Mouse (Mus musculus) left cerebral cortex, postnatal 10 days (tissue): ENCODE measurements around the gene Elmod2. TPM values are rescaled to one million over a fixed set of nuclear protein-coding genes. Genes with fewer than 3 reads are reported as not detected.

Experiments
- DNase-seq, 2 experiments: peaks; one replicate each; pipeline ENCODE4 v3.0.0; 2021 to 2022; ENCODE audit warnings: low spot score in 2 of 2, mixed read lengths in 1 of 2; ENCODE audit errors: extremely low spot score in 1 of 2
- intact Hi-C: fragments of 180-260 bp; cut with DNase I; formaldehyde crosslinking; loops from one replicate; pipeline ENCODE4 v1.15.1; 2025
- total RNA-seq, 2 experiments: library from RNA; stranded (reverse); gene quantifications; 2 replicates each; pipeline ENCODE4 v1.2.3; 2021

Gene Elmod2
- total RNA-seq, 2 experiments from 2014 or later = 11.2 to 13.9 TPM

DNA sequence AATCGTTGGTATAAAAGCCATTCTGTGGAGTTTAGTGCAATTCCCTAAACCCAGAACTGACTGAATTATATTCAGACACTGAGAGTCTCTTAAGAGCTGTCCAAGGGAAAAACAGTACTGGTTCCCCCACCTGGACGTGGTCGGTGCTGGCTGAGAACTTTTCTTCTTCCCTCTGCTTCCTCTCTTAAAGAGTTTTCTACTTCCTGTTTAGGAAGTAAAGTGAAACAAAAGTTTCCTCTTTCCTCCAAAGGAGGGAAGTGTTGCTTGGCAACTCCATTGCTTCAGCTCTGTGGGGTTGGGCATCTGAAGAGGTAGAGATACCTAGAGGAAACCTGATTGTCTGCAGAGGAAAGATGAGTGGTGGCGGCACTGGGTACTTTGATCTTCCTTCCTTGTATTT is 34.9 kb downstream of the Elmod2 start:
- intact Hi-C loops = no loop called here
- no peak for DNase-seq

- intact Hi-C loops = no loop called here
- DNase-seq = no peak
These were observed 42.1 kb downstream of the Elmod2 start, which contains the start of gene Ucp1 for GRCm38 (mm10) chr8:83290176-83290575. Ucp1 (plus strand) TSS chr8:83290352.

DNA sequence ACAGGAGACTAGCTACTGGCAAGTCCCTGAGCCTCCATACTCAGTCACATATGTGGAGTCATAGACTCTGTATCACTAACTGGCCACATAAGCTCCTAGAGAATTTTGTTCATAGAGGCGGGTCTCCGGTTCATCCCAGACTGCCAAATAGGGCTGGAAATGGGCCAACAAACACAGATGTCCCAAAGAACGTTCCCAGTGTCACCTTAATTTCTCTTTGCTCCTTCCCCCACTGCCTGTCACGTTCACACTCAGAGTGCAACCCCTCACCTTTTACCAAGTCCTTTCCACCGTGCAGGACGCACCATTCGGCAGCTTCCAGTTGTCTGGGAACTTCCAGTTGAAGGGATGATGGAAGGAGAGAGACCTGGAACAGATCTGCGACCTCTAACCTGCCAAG is 46.9 kb downstream of the Elmod2 start:
- intact Hi-C loops = no loop called here
- no peak for DNase-seq

DNA sequence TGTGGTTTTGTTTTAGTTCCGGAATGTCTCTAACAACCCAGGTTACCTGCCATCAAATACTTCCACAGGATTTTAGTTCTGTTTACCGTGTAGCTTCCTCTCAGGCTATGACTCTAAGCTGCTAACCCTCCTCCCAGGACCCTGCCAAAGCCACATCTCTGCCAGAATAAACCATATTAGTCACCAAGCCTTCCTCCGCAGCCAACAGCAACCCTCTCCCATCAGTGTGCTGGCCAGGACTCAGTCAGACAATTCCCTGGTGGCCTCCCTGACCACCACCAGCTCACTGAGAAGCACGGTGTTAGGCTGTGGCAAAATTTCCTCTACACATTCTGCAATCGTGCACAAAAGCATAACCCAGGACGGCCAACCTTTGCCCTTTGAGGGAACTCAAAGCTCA is 53.9 kb downstream of the Elmod2 start:
- intact Hi-C loops = no loop called here

GRCm38 (mm10) chr8:83274470-83274869 is 57.8 kb downstream of the Elmod2 start:
- DNase-seq = no peak
- intact Hi-C loops = no loop called here

More for the DNA sequence above, 53.9 kb downstream of the Elmod2 start:
- no peak for DNase-seq

DNA sequence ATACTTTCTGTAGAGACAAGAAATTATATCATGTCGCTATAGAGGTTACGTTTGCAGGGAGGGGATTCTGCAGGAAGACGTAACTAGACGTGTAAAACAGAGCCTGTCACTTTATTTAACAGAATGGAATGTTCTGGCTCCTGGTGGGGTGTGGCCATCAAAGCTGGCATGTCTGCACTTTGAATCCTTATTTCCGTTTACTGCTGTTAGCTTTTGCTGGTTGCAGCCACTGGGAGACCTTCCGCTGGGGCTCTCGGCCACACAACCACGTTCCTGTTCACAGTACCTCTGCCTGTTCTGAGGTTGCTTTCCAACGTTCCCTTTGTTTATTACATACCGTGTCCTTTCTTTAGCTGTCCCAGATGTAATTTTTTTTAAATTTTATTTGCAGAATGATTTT is 59.8 kb downstream of the Elmod2 start:
- intact Hi-C loops = no loop called here
- DNase-seq = no peak

DNA sequence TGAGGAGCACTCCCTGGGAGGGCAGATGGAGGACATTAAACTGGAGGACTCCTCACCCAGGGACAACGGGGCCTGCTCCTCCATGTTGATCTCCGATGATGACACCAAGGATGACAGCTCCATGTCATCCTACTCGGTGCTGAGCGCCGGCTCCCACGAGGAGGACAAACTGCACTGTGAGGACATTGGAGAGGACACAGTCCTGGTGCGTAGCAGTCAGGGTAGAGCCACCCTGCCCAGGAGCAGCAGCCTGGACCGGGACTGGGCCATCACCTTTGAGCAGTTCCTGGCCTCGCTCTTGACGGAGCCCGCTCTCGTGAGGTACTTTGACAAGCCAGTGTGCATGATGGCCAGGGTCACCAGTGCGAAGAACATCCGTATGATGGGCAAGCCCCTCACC is 61.1 kb downstream of the Elmod2 start:
- intact Hi-C loops = no loop called here
- no peak for DNase-seq

Other genes with a start within 250 kb of the Elmod2 start
- 100 to 1,000 TPM; 117 to 121 TPM for gene Tbc1d9, start 167.1 kb downstream of the Elmod2 start, total RNA-seq
- 1 to 10 TPM; 1.7 TPM for gene Gm10645, start 166.3 kb downstream of the Elmod2 start, total RNA-seq
- gene Ucp1, start 42.1 kb downstream of the Elmod2 start, total RNA-seq = not detected
- gene Mgat4d, start 16.0 kb upstream of the Elmod2 start, total RNA-seq = not detected
- 10 to 100 TPM; 10.8 to 11.0 TPM for gene Clgn, start 57.4 kb upstream of the Elmod2 start, total RNA-seq
- gene Scoc, start 125.9 kb upstream of the Elmod2 start, total RNA-seq = 100 to 1,000 TPM; 302 to 310 TPM
- gene Olfr370, start 203.3 kb upstream of the Elmod2 start, total RNA-seq = not detected
- gene Ndufb7, start 234.2 kb upstream of the Elmod2 start, total RNA-seq = 100 to 1,000 TPM; 141 to 145 TPM